Mouse (Mus musculus) lung, postnatal 0 days (tissue): ENCODE data around the gene Ldlrad2. TPM values are rescaled to one million over a fixed set of nuclear protein-coding genes. Genes with fewer than 3 reads are reported as not detected.
"Not testable (repeated sequence)": the region's sequence is repeated elsewhere in the genome, so short reads cannot be mapped to it uniquely, and the experiment has no call there.

Source experiments
- ATAC-seq: fragments of 200-750 bp; cut with Nextera tagmentation; 2 replicates; pipeline ENCODE4 v1.8.0; 2017; ENCODE audit warnings: moderate library complexity
- DNase-seq: peaks from one replicate; pipeline ENCODE4 v3.0.0-alpha.2; 2016; ENCODE audit warnings: low spot score
- H3K27ac ChIP-seq: fragments of 300-500 bp; sonication (generic); 2 replicates; pipeline ENCODE4 v1.5.1; 2014; ENCODE audit warnings: antibody characterized with exemption, mild to moderate bottlenecking, low read length, mixed read lengths
- H3K27me3 ChIP-seq: fragments of 300-500 bp; sonication (generic); replicated peaks from 2 replicates; pipeline ENCODE4 v1.6.1; 2014; ENCODE audit warnings: low read length, mixed read lengths; ENCODE audit not compliant: insufficient read depth
- H3K36me3 ChIP-seq: fragments of 300-500 bp; sonication (generic); 2 replicates; pipeline ENCODE4 v1.6.1; 2014; ENCODE audit warnings: low read length, mixed read lengths; ENCODE audit not compliant: insufficient read depth
- H3K4me1 ChIP-seq: fragments of 300-500 bp; sonication (generic); 2 replicates; pipeline ENCODE4 v1.6.1; 2014; ENCODE audit warnings: antibody characterized with exemption, low read depth, low read length, mixed read lengths; ENCODE audit not compliant: insufficient read depth
- H3K4me2 ChIP-seq: fragments of 300-500 bp; sonication (generic); replicated peaks from 2 replicates; pipeline ENCODE4 v1.6.1; 2014; ENCODE audit warnings: low read depth, mild to moderate bottlenecking, low read length, moderate library complexity, mixed read lengths
- H3K4me3 ChIP-seq: fragments of 300-500 bp; sonication (generic); 2 replicates; pipeline ENCODE4 v1.5.1; 2014; ENCODE audit warnings: low read depth, low read length
- H3K9ac ChIP-seq: fragments of 300-500 bp; sonication (generic); replicated peaks from 2 replicates; pipeline ENCODE4 v1.6.1; 2014; ENCODE audit warnings: low read depth, mild to moderate bottlenecking
- H3K9me3 ChIP-seq: fragments of 300-500 bp; sonication (generic); 2 replicates; pipeline ENCODE4 v1.6.1; 2016; ENCODE audit warnings: low read length, mixed read lengths
- CTCF ChIP-seq: IDR thresholded peaks from 2 replicates; pipeline ENCODE4 v1.5.1; 2016; ENCODE audit warnings: antibody characterized with exemption, mild to moderate bottlenecking
- EP300 ChIP-seq: IDR thresholded peaks from 2 replicates; pipeline ENCODE4 v1.6.1; 2016; ENCODE audit warnings: antibody characterized with exemption, mild to moderate bottlenecking, control low read depth
- WGBS: fragments of 180-500 bp; shearing (Covaris S2); extraction: QIAGEN DNeasy Blood & Tissue Kit; methylation state at CpG from one replicate; pipeline ENCODE4 v1.1.7; 2014; 5-methylcytosine and 5-hydroxymethylcytosine counted together
- polyA plus RNA-seq: library from polyadenylated mRNA; unstranded; fragments of >200 nt; fragmentation: Nextera tagmentation; extraction: Ambion mirVana; gene quantifications from 2 replicates; pipeline ENCODE4 v1.2.1, GENCODE M21; 2015

Gene Ldlrad2
- polyA plus RNA-seq, 1 experiment from 2014 or later = 0.54 TPM

GRCm38 (mm10) chr4:137590961-137591360, 16.6 kb upstream of the Ldlrad2 start:
- H3K9me3 ChIP-seq = no peaks in the 10 kb centered on the region
- no peaks in the 10 kb centered on the region for H3K27me3 ChIP-seq
- WGBS = 81% methylated on average over 4 of the region's 4 CpGs
- no peak overlapping the region for H3K4me2 ChIP-seq
- no peak for ATAC-seq
- no peak overlapping the region for H3K27ac ChIP-seq
- no peaks in the 10 kb centered on the region for H3K36me3 ChIP-seq
- no peak for DNase-seq
- H3K4me1 ChIP-seq = peaks cover 3% of the 10 kb centered on the region; the same call in 1 of the 2 replicates
- no peak overlapping the region for H3K9ac ChIP-seq
- H3K4me3 ChIP-seq = no peak overlapping the region
- TF ChIP-seq CTCF (no peak), EP300 (no peak)

- DNase-seq (no peak), ATAC-seq (no peak)
- H3K9ac ChIP-seq = no peak overlapping the region
- H3K9me3 ChIP-seq = no peaks in the 10 kb centered on the region
- H3K27me3 ChIP-seq = no peaks in the 10 kb centered on the region
- WGBS = 79% methylated on average over 3 of the region's 3 CpGs
- no peak for TF ChIP-seq EP300
- no peak for TF ChIP-seq CTCF
- H3K4me2 ChIP-seq = no peak overlapping the region
- no peak overlapping the region for H3K27ac ChIP-seq
- no peaks in the 10 kb centered on the region for H3K4me1 ChIP-seq
- H3K36me3 ChIP-seq = no peaks in the 10 kb centered on the region
- no peak overlapping the region for H3K4me3 ChIP-seq
Observed at GRCm38 (mm10) chr4:137589586-137589985, 15.2 kb upstream of the Ldlrad2 start.

- not testable (repeated sequence) for H3K4me3 ChIP-seq, H3K36me3 ChIP-seq, DNase-seq, ATAC-seq, H3K4me2 ChIP-seq, H3K27ac ChIP-seq, H3K27me3 ChIP-seq, H3K9ac ChIP-seq, H3K4me1 ChIP-seq, H3K9me3 ChIP-seq
- WGBS = 100% methylated on average over 1 of the region's 3 CpGs
Observed at GRCm38 (mm10) chr4:137589095-137589494, 14.7 kb upstream of the Ldlrad2 start.

- Histone ChIP-seq H3K9ac (no peak overlapping the region), H3K27ac (no peak overlapping the region), H3K4me3 (no peak overlapping the region), H3K27me3 (0 out of 2 replicates have a peak, but pooled peaks cover 3% of the 10 kb centered on the region), H3K9me3 (no peaks in the 10 kb centered on the region), H3K4me2 (no peak overlapping the region), H3K4me1 (peaks cover 3% of the 10 kb centered on the region; the same call in 1 of the 2 replicates), H3K36me3 (no peaks in the 10 kb centered on the region)
- DNase-seq (no peak), ATAC-seq (no peak)
- WGBS = 28% methylated on average over 3 of the region's 3 CpGs
- no peak for TF ChIP-seq EP300
- TF ChIP-seq CTCF = peak; percentile 59
Observed at GRCm38 (mm10) chr4:137581815-137582214, 7.4 kb upstream of the Ldlrad2 start.

GRCm38 (mm10) chr4:137580299-137580698, 5.9 kb upstream of the Ldlrad2 start:
- 80% methylated on average over 2 of the region's 2 CpGs for WGBS
- H3K9me3 ChIP-seq = no peaks in the 10 kb centered on the region
- no peak overlapping the region for H3K27ac ChIP-seq
- H3K27me3 ChIP-seq = 0 out of 2 replicates have a peak, but pooled peaks cover 3% of the 10 kb centered on the region
- no peak for ATAC-seq
- no peak for DNase-seq
- peaks cover 3% of the 10 kb centered on the region; the same call in 1 of the 2 replicates for H3K4me1 ChIP-seq
- TF ChIP-seq EP300 (no peak), CTCF (no peak)
- no peak overlapping the region for H3K9ac ChIP-seq
- no peak overlapping the region for H3K4me2 ChIP-seq
- H3K36me3 ChIP-seq = no peaks in the 10 kb centered on the region
- H3K4me3 ChIP-seq = no peak overlapping the region

- Histone ChIP-seq H3K4me2 (no peak overlapping the region), H3K9ac (no peak overlapping the region), H3K27me3 (0 out of 2 replicates have a peak, but pooled peaks cover 3% of the 10 kb centered on the region), H3K4me1 (peaks cover 3% of the 10 kb centered on the region; the same call in 1 of the 2 replicates), H3K27ac (no peak overlapping the region), H3K4me3 (no peak overlapping the region), H3K9me3 (no peaks in the 10 kb centered on the region), H3K36me3 (no peaks in the 10 kb centered on the region)
- WGBS = 34% methylated on average over 4 of the region's 4 CpGs
- peak; percentile 61; the same call in 1 of the 2 replicates for ATAC-seq
- TF ChIP-seq CTCF = no peak
- TF ChIP-seq EP300 = peak; percentile 23; the same call in 1 of the 2 replicates
- DNase-seq = peak; percentile 78
Observed at GRCm38 (mm10) chr4:137579789-137580188, 5.4 kb upstream of the Ldlrad2 start.
